Mouse (Mus musculus): ENCODE data around the gene Tmem190. TPM values are rescaled to one million over a fixed set of nuclear protein-coding genes. Genes with fewer than 3 reads are reported as not detected.
A peak's percentile ranks its signal among the peaks of the same experiment; 100 is the strongest.
"Not testable (repeated sequence)": the region's sequence is repeated elsewhere in the genome, so short reads cannot be mapped to it uniquely, and the experiment has no call there.

Gene Tmem190
- total RNA-seq, 2 experiments from 2014 or later, result not detected

DNA sequence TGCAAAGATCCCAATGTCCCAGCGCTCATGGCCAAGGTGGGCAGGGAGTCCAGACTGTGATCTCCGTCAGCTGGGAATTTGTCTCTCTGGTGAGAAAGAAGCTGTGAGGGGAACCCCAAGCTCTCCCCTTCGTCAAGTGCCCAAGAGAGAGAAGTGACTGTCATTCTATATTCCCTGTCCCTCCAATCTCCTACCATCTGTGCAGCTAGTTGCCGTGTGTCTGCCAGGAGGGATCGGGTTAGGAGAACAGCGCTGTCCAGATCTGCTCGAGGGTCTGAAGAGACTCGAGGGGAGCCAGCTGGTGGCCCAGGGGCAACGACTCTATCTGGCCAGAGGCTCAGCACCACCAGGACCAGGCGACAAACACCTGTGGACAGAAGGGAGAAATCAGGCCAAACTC is 6.6 kb upstream of the Tmem190 start:
- no peak for DNase-seq

DNA sequence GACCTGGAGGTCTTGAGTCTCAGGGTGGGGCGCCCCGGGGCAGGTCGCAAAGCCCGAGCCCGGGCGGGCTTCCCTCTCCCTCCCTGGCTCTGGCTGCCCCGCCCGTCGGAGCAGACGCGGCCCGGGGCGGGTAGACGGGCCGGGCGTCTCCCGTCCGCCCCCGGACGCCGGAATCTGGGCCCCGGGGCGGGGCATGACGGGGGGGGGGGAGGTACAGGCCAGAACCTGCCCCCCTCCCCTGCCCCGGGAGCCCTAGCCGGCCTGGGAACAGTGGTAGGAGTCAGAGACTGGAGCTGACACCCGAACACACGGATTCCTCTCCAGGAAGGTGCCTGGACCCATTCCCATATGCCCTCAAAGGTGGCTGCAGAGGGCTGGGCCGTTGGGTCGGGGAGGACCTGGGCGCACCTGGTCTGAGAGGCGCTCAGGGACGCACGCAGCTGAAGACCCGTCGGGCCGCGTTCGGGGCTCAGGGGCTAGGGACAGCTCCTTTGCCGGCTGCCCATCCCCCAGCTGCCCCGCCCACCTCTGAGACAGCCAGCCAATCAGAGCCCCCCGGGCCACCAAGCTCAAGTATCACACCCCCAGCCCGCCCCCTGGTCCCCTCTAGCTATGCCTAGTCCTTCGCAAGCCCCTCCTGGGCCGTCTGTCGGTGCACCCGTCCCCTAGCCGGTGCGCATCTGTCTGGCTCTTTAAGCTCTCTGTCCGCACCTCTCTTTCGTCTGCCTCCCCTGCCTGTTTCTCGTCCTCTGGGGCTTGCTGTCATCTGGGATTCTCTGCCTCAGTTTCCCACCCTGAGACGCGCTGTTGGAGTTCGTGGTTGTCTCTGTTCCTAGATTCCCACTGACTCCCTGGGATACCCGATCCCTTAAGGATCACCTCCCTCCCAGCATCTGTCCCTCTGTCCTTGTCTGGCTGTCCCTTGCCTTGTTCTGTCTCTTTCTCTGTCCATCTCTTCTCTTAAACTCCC is 5.6 kb upstream of the Tmem190 start:
- peak; percentile 57 to 58 for DNase-seq

DNA sequence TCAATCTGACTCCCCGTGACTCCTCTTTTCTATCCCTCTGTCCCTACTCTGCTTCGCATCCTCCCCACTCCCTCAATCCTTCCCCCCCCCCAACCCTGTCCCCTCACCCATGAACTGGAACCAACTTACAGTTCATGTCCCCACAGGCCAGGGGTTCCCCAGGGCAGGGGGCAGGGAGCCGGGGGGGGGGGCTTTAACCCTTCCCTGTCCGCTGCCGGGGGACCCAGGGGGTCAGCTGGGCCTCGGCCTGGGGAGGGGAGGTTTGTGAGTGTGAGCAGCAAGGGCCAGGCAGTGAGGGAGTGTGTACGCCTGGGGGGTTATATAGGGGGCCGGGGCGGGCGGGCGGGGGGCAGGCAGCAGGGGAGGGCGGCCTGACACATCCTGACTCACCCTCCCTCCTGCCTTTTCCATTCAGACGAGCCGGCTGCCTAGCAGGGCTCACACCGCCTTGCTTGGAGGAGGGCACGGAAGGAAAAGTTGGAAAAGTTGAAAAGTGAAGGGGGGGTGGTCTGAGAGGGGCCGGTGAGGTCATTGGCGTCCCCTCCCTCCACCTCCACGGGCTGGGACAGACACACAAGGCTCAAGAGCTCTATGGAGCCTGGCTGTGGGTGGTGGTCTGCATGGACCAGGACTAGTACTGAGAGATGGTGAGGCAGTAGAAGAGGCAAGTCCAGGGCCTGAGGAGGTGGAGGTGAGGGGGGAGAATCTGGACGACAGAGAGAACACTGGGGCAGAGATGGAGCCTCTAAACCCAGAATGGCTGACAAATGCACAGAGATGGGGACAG is 4.7 kb upstream of the Tmem190 start:
- DNase-seq, result no peak

DNA sequence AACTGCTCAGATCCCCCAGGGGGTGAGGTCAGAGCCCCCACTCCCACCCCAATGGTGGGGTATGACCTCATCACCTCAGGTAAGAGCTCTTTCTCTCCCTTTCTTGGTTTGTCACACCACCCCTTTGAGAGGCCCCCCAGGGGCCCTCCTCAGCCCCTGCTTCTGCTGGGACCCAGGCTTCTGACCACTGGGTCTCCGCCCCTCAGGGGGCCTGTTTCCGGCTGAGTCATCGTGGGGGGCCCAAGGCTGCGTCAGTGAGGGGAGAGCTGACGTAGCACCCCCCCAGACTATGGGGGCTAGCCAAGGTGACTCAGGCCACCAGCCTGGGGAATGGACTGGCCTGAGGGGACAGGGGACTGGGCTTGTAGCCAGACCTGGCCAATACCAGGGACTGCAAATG is 2.8 kb upstream of the Tmem190 start:
- DNase-seq, result no peak

DNA sequence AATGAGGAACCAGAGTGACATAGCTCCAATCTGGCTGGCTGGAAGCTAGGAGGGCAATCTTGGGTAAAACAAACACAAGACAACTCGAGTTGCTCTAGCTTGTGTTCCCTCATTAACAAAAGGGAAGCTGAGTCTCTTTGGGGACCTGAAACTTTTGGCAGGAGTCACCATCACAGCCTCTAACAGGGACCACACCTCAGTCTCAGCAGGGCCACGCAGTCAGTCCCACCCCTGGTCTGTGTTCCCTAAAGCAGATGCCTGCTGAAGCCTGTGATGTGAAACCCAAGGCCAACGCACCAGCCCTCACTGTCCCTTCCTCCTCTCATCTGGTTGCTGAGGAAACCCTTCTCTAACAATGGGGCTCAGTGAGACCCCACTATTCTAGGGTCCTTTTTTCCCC is 607 bp upstream of the Tmem190 start:
- DNase-seq, result no peak

DNA sequence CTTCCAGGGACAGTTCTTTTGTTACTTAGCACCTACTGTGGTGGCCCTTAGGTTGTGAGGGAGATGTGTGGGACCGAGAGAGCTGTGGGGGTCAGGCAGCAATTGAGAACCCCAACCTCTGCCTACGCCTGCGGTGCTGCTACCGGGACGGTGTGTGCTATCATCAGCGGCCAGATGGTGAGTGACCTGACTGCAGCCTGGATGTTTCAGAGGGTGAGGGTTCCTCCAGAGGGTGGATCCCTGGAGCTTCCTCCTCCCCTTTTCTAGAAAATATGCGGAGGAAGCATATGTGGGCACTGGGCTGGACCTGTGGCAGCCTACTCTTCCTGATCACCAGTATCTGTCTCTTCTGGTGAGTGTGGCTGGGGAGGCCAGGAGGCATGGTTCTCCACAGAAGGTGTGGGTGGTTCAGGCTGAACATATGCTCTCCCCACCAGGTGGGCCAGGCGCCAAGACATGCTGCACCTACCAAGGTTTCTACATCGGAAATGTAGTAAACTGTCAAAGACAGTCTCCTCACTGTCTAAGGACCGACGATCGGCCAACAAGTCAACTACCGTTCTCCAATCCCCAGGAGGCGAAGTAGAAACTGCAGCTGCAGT is 1.0 kb downstream of the Tmem190 start:
- no peak for DNase-seq

DNA sequence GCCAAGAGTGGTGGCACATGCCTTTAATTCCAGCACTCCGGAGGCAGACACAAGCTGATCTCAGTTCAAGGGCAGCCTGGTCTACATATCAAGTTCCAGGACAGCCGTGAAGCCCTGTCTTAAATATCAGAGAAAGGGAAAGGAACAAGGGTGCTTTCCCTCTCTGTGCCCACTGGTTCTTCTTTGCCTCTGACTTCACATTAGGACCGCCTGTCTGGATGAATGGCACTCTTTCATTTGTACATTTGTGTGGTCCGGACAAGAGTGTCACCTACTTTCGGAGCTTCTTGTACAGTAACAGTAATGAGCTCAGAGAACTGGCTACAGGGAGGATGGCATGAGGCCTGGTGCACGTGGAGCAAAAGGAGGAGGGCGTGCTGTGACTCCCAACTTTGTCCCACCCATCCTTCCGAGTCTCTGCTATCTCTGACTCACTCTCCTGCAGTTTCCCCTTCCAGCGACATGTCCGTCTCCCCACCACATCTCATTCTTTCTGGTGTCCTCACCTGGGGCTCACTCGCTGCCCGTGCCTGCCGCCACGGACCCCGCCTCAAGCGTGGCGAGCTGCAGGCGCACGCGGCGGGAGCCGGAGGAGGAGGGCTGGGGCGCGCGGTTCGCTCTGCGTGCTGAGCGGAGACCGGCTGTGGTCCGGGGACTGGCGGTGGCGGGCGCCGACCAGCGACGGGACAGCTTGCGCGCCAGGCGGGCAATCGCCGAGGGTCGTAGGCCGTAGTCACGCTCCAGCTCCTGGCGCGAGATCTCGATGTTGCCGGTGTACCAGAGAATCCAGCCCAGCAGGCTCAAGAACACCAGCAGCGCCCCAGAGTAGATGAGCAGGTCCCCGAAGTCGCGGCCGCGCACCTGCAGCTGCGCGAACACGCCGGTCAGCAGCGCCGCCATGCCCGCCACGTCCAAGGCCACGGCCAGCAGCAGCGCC is 6.0 kb downstream of the Tmem190 start:
- peak; percentile 64 to 67 for DNase-seq

DNA sequence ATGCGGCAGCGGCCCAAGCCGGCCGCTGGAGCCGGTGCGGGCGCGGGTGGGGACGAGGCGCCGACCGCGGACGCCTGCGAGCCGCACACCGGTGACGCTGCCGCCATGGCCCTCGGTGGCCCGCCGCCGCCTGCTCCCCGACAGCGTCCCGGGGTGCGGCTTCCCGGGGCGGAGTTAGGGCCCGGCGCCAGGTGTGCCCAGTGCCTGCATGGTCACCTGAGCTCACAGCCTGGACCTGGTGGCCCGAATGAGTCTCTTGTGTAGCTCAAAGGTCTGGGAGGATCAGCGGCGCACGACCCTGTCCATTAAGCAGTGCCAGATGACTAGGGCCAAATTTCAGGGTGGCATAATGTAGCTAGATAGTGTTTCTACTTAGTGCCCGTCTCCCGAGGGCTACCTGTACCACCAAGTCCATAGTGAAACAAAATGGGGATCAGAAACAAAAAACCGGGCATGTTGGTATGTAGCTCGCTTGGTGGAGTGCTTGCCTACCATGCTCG is 6.7 kb downstream of the Tmem190 start, which contains the start of gene Tmem238:
Tmem238 (minus strand) TSS at position 221 of the 500 bp plus-strand sequence.
- peak; percentile 52 to 63 for DNase-seq

DNA sequence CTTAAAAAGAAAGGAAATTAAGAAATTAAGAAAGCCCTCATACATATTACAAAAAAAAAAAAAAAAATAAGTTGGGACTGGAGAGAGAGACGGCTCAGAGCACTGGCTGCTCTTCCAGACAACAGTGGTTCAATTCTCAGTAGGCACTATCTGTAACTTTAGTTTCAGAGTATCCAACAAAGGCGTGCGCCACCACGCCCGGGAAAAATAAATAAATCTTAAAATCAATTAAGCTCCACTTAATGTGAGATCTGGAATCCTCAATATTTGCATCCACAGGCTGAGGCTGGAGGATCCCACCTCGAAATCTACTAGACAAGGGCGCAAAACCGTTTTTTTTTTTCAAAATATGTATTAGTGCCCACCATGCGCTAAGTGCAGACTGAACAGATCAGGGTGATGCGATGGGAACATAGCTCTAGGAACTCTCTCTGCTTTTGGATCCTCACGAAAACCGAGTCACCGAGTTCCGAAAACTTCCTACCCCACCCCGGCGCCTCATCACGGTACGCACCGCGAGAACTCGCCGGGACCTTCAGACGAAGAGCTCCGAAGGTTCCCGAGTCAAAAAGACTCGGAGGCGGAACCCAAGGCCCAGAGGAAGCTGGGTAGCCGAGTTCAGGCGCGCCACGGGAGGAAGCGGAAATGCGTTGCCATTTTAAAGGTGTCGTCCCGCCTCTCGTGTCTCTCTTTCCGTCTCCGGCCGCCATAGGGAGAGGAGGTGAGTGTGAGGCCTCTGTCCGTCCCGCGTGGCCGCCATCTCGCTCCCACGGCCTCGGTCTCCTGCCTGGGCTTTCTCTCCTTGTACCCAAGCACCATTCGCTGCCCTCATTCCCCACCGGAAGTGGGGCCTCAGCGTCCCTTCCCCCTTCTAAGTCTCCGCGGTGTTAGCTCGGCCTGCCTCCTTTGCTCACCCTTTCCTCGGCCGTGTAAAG is 9.8 kb downstream of the Tmem190 start, which contains the start of gene Rpl28:
Rpl28 (plus strand) TSS at position 597 of the 935 bp plus-strand sequence.
- DNase-seq, result peak; percentile 96 to 98

DNA sequence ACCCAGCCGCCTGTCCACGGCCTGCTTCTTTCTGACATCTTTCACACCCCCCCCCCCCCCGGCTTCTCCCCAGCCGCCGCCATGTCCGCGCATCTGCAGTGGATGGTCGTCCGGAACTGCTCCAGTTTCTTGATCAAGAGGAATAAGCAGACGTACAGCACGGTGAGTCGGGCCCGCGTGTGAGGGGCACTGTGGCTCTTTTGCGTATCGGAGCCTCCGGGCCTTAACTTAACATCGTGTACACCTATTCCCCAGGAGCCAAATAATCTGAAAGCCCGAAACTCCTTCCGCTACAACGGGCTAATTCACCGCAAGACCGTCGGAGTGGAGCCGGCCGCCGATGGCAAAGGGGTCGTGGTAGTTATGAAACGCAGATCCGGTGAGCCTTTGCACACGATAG is 10.5 kb downstream of the Tmem190 start:
- DNase-seq, result peak in 1 of 2 experiments; percentile 29

DNA sequence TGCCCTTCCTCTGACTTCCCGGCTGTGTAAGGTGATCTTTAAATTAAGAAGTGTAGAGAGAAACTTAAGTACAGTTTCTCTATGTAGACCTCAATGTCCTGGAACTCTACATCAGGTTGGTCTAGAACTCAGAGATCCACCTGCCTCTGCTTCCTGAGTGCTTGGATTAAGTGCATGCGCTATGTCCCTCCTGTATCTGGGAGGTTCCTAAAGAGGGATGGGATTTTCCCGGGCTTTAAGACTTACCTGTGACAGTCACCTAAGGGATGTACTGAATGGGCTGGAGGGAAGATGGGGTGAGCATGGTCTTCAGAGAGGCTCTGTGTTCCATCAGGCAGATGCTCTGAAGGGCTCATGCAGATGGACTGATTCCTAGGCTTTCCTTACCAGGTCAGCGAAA is 10.9 kb downstream of the Tmem190 start:
- DNase-seq, result no peak

DNA sequence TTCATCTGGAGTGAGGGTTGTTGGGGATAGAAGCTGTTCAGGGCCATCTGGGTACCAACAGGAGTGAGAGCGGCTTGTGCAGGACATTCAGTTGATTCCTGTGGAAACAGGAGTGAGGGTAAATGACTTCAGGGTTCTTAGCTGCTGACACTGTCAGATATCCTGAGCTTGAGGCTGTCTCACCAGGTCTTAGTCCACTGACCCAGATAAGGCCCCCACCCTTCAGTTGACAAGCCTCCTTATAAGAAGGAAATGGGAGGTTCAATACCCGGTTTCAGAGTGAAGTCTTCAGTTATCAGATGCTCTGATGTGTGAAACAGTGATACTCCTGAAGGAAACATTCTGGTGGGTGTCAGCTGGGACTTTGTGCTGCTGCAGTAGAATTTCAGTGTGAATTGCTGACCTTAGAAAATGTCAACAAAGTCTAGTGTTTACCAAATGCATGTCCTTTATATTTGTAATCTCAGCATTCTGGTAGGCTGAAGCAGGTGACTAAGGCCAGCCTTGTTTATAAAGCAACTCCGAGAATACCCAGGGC is 12.0 kb downstream of the Tmem190 start:
- no peak for DNase-seq

DNA sequence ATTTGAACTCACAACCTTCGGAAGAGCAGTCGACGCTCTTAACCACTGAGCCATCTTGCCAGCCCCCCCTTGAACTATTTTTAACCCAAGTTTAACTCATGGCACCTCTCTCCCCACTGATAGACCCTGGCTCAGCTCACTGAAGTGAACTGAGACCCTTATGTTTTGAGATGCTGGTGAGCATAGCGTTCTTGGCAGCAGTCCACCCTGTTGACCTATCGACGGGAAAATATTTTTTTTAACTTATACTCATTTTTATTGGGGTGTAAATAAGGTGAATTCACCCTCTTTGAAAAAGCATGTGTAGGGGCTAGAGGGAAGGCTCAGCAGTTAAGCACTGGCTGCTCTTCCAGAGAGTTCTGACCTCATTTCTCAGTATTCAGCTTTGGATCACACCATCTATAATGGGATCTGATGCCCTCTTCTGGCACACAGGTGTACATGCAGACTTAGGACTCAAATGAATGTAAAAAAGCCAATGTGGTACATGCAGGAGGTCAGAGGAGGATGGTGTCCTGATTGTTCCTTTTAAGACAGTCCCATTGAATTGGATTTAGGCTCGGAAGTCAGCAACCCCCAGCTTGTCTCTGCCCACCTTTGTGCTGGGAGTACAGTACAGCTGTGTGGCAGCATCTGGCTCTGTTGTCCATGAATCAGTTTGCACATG is 13.2 kb downstream of the Tmem190 start:
- peak; percentile 38 to 41 for DNase-seq

DNA sequence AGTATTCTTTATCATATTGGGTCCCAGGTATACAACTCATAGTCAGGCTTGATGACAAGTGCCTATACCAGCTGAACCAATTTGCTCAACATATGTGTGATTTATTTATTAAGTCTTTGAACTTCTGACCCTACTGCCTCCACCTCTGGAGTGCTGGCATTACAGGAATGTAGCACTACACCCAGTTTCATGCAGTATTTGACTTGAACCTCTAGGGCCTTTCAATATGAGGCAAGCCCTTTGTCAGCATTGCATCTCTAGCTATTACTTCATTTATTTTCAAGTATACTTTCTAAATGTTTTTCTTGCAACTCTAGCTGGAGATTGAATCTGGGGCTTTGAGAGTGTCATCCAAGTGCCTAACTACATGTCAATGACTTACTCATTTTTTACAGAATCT is 19.5 kb downstream of the Tmem190 start:
- DNase-seq, result no peak

DNA sequence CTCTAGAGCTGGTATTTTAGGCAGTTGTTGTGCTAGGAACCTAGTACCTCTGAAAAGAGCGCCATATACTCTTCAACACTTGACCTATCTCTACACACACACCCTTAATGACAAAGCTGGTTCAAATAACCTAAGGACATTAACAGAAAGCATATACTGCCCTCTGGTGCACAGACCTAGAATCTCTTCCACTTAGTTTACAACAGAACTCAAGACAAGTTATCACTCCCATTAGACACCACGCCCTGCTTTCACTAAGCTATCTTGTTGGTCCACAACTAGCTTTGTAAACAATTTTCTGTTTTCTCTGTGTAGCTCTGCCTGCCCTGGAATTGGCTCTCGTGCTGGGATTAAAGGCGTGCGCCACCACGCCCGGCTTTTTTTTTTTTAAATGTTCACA is 24.0 kb downstream of the Tmem190 start:
- DNase-seq, result peak; percentile 28 to 49

DNA sequence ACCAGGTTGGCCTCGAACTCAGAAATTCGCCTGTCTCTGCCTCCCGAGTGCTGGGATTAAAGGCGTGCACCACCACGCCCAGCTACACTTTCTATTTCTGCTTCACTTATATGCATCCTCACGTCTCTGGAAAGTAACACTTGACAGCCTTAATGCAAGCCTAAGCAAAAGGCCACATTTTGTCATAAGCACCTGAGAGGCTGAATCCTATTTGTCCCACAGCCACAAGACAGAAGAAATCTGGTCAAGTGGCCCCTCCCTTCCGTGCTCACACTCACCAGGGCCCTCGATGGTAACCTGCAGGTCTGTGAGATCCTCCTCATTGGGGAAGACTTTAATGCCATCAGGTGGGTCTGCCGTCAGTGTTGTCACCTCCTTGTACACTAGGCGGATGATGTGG is 28.4 kb downstream of the Tmem190 start:
- DNase-seq, result not testable (repeated sequence)

DNA sequence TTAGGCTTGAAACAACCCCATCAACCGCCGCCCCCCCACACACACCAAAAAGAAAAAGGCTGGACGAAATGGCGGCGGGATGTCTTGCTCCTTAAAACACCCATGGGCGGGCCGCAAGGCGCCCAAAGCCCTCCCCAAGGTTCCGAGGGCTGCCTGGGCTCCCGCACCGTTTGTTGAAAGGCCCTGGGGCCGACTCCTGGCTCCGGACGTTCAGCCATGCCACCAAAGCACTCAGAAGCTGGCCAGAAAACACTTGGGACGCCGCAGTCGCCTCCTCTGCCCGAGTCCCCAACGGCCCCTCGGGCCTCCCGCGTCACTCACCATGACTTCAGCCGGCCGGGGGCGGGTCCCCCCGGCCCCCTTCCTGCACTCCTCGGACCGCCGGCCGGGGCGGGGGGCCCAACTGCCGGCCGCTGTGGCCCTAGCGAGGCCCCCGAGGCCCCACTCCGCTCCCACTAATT is 29.1 kb downstream of the Tmem190 start:
- no peak for DNase-seq

DNA sequence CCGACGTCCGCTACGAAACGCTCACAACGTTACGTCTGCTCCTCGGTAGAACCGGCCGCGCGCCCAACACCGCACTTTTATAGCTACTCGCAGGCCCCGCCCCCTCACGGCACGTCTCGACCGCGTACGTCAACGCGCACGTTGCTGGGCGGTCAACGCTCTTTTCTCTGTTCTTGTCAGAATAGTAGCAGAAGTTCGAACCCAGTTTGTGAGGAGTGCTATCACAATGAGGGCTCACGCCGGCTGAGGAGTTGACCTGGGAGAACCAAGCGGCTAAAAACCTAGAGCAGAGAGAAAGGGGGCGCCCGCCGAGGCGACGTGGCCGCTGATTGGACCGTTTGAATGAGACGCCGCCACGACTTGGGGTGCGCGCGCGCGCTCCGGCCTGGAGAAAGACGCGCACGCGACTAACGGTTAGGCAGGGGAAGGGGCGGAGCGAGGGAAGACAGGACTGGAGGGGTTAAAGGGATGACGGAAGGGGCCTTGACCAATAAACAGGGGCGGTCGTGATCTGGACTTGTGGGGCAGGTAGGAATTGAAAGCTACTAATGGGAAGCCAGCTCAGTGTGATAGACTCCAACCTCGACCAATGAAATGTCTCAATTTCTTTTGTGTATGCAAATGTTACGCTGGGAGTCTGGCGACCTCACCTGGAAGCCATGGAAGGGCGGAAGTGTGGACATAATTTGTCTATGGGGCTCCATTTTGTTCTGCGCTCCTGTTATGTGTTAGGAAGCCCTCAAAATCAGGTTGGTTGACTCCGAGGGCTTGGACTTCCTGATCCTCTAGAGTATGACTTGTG is 29.8 kb downstream of the Tmem190 start, which contains the start of gene Ube2s:
Ube2s (minus strand) TSS at position 288 of the 802 bp plus-strand sequence.
- DNase-seq, result peak; percentile 99 to 100
